Mouse (Mus musculus) lung, embryonic 16.5 days (tissue): ENCODE measurements at regions not wholly inside any gene's neighbourhood (a gene's known extent, or its start where the extent isn't known, plus 50 kb on each side); places are given as distances from the start of the nearest gene placed in this dataset.

Source experiments
- ATAC-seq: fragments of 200-750 bp; cut with Nextera tagmentation; 2 replicates; pipeline ENCODE4 v1.8.0; 2017; ENCODE audit warnings: low read depth, mild to moderate bottlenecking, moderate library complexity
- H3K27ac ChIP-seq: fragments of 300-500 bp; sonication (generic); 2 replicates; pipeline ENCODE4 v1.5.1; 2014; ENCODE audit warnings: mild to moderate bottlenecking, control low read depth, low read length
- H3K27me3 ChIP-seq: fragments of 300-500 bp; sonication (generic); 2 replicates; pipeline ENCODE4 v1.6.1; 2014; ENCODE audit warnings: low read depth, low read length, mixed read lengths; ENCODE audit not compliant: control insufficient read depth, insufficient read depth
- H3K36me3 ChIP-seq: fragments of 300-500 bp; sonication (generic); 2 replicates; pipeline ENCODE4 v1.6.1; 2014; ENCODE audit warnings: low read length; ENCODE audit not compliant: control insufficient read depth, insufficient read depth
- H3K4me1 ChIP-seq: fragments of 300-500 bp; sonication (generic); replicated peaks from 2 replicates; pipeline ENCODE4 v1.6.1; 2014; ENCODE audit warnings: low read length, mixed read lengths; ENCODE audit not compliant: control insufficient read depth, insufficient read depth
- H3K4me2 ChIP-seq: fragments of 300-500 bp; sonication (generic); 2 replicates; pipeline ENCODE4 v1.6.1; 2014; ENCODE audit warnings: low read depth, low read length, control low read depth
- H3K4me3 ChIP-seq: fragments of 300-500 bp; sonication (generic); 2 replicates; pipeline ENCODE4 v1.5.1; 2014; ENCODE audit warnings: mild to moderate bottlenecking, low read length, control low read depth
- H3K9ac ChIP-seq: fragments of 300-500 bp; sonication (generic); 2 replicates; pipeline ENCODE4 v1.6.1; 2014; ENCODE audit warnings: low read length, control low read depth
- H3K9me3 ChIP-seq: fragments of 300-500 bp; sonication (generic); 2 replicates; pipeline ENCODE4 v1.6.1; 2016; ENCODE audit warnings: low read length; ENCODE audit not compliant: control insufficient read depth
- WGBS: fragments of 180-500 bp; shearing (Covaris S2); extraction: QIAGEN DNeasy Blood & Tissue Kit; methylation state at CpG from one replicate; pipeline ENCODE4 v1.1.7; 2014; 5-methylcytosine and 5-hydroxymethylcytosine counted together

- Histone ChIP-seq H3K27ac (no peak overlapping the region), H3K4me3 (no peak overlapping the region), H3K36me3 (no peaks in the 10 kb centered on the region), H3K4me2 (no peak overlapping the region), H3K9ac (no peak overlapping the region), H3K27me3 (no peaks in the 10 kb centered on the region), H3K9me3 (peaks cover 4% of the 10 kb centered on the region; the same call in 1 of the 2 replicates), H3K4me1 (no peaks in the 10 kb centered on the region)
- no peak for ATAC-seq
- WGBS: 69% methylated on average over 5 of the region's 5 CpGs
These were observed 178.4 kb upstream of the Ankrd50 start for GRCm38 (mm10) chr3:38663023-38663422.

- no peak overlapping the region for H3K27ac ChIP-seq
- no peak overlapping the region for H3K4me2 ChIP-seq
- H3K9me3 ChIP-seq: no peaks in the 10 kb centered on the region
- H3K4me1 ChIP-seq: no peaks in the 10 kb centered on the region
- 88% methylated on average over 1 of the region's 1 CpGs for WGBS
- H3K36me3 ChIP-seq: no peaks in the 10 kb centered on the region
- no peak for ATAC-seq
- H3K4me3 ChIP-seq: no peak overlapping the region
- no peaks in the 10 kb centered on the region for H3K27me3 ChIP-seq
- no peak overlapping the region for H3K9ac ChIP-seq
These were observed 172.1 kb upstream of the Ankrd50 start for GRCm38 (mm10) chr3:38656790-38657189.

- Histone ChIP-seq H3K27ac (no peak overlapping the region), H3K4me1 (no peaks in the 10 kb centered on the region), H3K4me3 (no peak overlapping the region), H3K4me2 (no peak overlapping the region), H3K36me3 (no peaks in the 10 kb centered on the region), H3K9me3 (no peaks in the 10 kb centered on the region), H3K27me3 (no peaks in the 10 kb centered on the region), H3K9ac (no peak overlapping the region)
- WGBS: 80% methylated on average over 4 of the region's 4 CpGs
- no peak for ATAC-seq
These were observed 169.3 kb upstream of the Ankrd50 start for GRCm38 (mm10) chr3:38653928-38654327.

DNA sequence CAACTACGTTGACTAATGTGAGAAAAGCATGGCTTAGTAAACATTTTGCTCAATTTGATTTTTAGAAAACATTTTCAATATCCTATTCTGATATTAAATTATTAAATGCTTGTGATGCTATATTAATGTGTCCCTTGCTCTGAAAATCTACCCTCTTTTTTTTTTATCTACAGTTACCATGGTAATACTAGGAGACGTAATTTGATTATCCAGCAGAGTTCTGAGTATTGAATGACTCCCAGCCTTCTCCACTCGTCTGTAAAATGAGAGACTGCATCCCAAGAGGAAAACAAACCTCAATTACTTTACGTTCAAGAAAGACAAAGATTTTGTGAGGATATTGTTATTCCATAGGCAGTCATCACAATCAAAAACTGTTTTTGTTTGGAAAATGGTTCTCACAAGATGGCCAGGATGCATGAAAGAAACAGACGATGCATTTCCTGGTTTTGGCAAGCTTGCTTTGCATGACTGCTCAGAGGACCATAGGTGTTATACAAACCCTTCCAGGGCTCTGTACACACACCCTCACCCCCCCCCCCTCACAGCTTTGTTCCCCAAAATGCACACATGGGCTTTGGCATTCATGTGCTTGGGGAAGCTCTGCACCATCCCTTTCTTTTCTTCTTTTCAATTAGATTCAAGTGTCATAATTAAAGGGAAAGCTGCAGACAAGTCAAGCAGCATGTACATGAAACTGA, 168.5 kb upstream of the Ankrd50 start:
- Histone ChIP-seq H3K4me3 (no peak overlapping the region), H3K27me3 (no peaks in the 10 kb centered on the region), H3K4me2 (no peak overlapping the region), H3K27ac (no peak overlapping the region), H3K4me1 (peaks cover 2% of the 10 kb centered on the region; the same call in 1 of the 2 replicates), H3K9ac (no peak overlapping the region), H3K9me3 (no peaks in the 10 kb centered on the region), H3K36me3 (no peaks in the 10 kb centered on the region)
- ATAC-seq: no peak
- 60% methylated on average over 5 of the region's 5 CpGs for whole genome bisulfite sequencing

DNA sequence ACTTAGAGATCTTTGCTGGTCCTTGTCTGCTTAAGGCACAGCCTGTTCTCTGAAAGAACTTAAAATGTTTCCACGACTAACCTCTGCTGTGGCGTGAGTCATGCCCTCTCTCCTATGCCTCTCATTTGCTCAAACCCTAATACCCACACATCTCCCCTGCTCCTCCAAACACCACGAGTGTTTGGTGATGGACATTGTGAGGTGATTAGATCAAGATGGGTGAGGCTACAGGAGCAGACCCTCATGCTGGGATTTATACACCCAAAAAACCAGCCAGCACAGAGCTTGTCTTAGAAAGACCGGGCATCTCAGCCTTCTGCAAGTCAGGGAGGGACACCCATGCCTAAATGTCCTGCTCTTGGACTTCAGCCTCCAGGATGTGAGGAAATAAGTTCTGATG, 165.5 kb upstream of the Ankrd50 start:
- H3K36me3 ChIP-seq: no peaks in the 10 kb centered on the region
- 58% methylated on average over 4 of the region's 4 CpGs for WGBS
- H3K9me3 ChIP-seq: no peaks in the 10 kb centered on the region
- H3K27ac ChIP-seq: no peak overlapping the region
- H3K4me2 ChIP-seq: no peak overlapping the region
- no peak for ATAC-seq
- no peaks in the 10 kb centered on the region for H3K27me3 ChIP-seq
- no peak overlapping the region for H3K9ac ChIP-seq
- peaks cover 2% of the 10 kb centered on the region; the same call in 1 of the 2 replicates for H3K4me1 ChIP-seq
- H3K4me3 ChIP-seq: no peak overlapping the region

DNA sequence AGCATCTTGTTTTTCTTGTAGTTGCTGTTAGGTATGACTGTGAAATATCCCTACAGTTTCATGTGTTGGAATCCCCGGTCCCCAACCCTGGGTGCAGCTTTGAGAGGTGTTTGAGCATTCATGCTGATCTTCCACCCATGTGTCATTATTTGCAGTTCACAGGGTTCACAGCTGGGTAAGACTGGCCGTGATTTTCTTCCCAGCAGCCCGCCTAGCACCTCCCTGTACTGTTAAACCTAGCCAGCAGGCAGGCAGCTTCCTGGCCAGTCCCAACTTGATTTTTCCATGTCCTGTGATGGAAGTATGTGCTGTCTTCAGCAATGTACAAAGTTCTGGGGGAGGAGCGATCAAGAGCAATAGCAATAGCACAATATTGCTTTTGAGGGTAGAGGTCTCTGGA, 164.0 kb upstream of the Ankrd50 start:
- peak; percentile 60 for ATAC-seq
- no peaks in the 10 kb centered on the region for H3K27me3 ChIP-seq

GRCm38 (mm10) chr3:38647737-38648330, 163.2 kb upstream of the Ankrd50 start:
- no peak overlapping the region for H3K4me2 ChIP-seq
- H3K27ac ChIP-seq: no peak overlapping the region
- no peaks in the 10 kb centered on the region for H3K9me3 ChIP-seq
- H3K4me1 ChIP-seq: peaks cover 2% of the 10 kb centered on the region; the same call in 1 of the 2 replicates
- no peaks in the 10 kb centered on the region for H3K36me3 ChIP-seq
- peak; percentile 82 for ATAC-seq
- 44% methylated on average over 7 of the region's 7 CpGs for WGBS
- no peak overlapping the region for H3K9ac ChIP-seq
- H3K27me3 ChIP-seq: no peaks in the 10 kb centered on the region
- H3K4me3 ChIP-seq: no peak overlapping the region

More for the DNA sequence above, 164.0 kb upstream of the Ankrd50 start:
- H3K36me3 ChIP-seq: no peaks in the 10 kb centered on the region
- no peak overlapping the region for H3K27ac ChIP-seq
- H3K9ac ChIP-seq: no peak overlapping the region
- H3K9me3 ChIP-seq: no peaks in the 10 kb centered on the region
- H3K4me3 ChIP-seq: no peak overlapping the region
- 48% methylated on average over 4 of the region's 4 CpGs for WGBS
- H3K4me1 ChIP-seq: peaks cover 2% of the 10 kb centered on the region; the same call in 1 of the 2 replicates
- no peak overlapping the region for H3K4me2 ChIP-seq

- Histone ChIP-seq H3K4me1 (no peaks in the 10 kb centered on the region), H3K9me3 (no peaks in the 10 kb centered on the region), H3K4me3 (no peak overlapping the region), H3K36me3 (no peaks in the 10 kb centered on the region), H3K27ac (no peak overlapping the region), H3K27me3 (no peaks in the 10 kb centered on the region), H3K9ac (no peak overlapping the region), H3K4me2 (no peak overlapping the region)
- no peak for ATAC-seq
- 16% methylated on average over 1 of the region's 1 CpGs for WGBS
These were observed 157.1 kb upstream of the Ankrd50 start for GRCm38 (mm10) chr3:38641733-38642132.

DNA sequence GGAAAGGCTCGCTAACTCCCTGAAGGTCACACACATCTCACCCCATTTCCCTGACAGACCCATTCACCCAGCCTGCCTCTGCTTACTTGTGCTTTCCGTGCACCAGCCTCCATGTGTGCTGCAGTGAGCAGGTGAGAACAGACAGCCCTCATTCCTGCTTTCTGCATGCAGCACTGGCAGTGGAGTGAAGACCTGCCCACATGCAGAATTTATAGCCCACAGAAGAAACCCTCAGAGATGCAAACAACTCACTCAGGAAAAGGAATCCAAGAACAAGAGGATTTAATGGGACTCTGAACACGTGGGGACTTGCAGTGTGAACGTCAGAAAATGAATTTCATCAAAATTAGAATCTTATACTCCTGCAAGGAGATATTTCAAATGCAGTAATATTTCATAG, 152.2 kb upstream of the Ankrd50 start:
- Histone ChIP-seq H3K4me3 (no peak overlapping the region), H3K4me1 (no peaks in the 10 kb centered on the region), H3K9me3 (no peaks in the 10 kb centered on the region), H3K9ac (no peak overlapping the region), H3K27ac (no peak overlapping the region), H3K4me2 (no peak overlapping the region), H3K36me3 (no peaks in the 10 kb centered on the region), H3K27me3 (no peaks in the 10 kb centered on the region)
- WGBS: 62% methylated on average over 4 of the region's 4 CpGs
- ATAC-seq: no peak
